21 mouse cellular contexts compared by ENCODE assay signal in genomic region chr5:137185362-137185761, GRCm38 (mm10). TPM values are rescaled to one million over a fixed set of nuclear protein-coding genes. Genes with fewer than 3 reads are reported as not detected.
"Had no signal": no experiment of that assay in that cellular context is flagged by ENCODE, and none has a peak within 500 bp of the region (broad histone marks: within the 10 kb centered on the region; RNA-seq: fewer than 3 reads in every experiment).

No protein-coding gene starts in this region.

- H3K4me1 ChIP-seq: limb, embryonic 13.5 days had no signal

- DNase-seq: kidney, adult 8-10 months; kidney, postnatal 36 days; left cerebral cortex, postnatal 4 days; lung, adult 18-20 months; midbrain, embryonic 14.5 days; thymus, adult 18-20 months; thymus, postnatal 14 days had no signal

- H3K36me3 ChIP-seq: limb, embryonic 13.5 days; midbrain, embryonic 10.5 days; neural tube, embryonic 12.5 days had no signal

- H3K27ac ChIP-seq: kidney, postnatal 0 days; limb, embryonic 13.5 days; liver, embryonic 14.5 days; midbrain, embryonic 10.5 days; neural tube, embryonic 12.5 days; stomach, postnatal 0 days had no signal

- H3K4me2 ChIP-seq: limb, embryonic 13.5 days; neural tube, embryonic 12.5 days had no signal

- H3K4me3 ChIP-seq: limb, embryonic 13.5 days; midbrain, embryonic 10.5 days; neural tube, embryonic 12.5 days had no signal

- H3K9me3 ChIP-seq: limb, embryonic 13.5 days; midbrain, embryonic 10.5 days; neural tube, embryonic 12.5 days had no signal

- H3K27me3 ChIP-seq: neural tube, embryonic 12.5 days had no signal

- H3K9ac ChIP-seq: limb, embryonic 13.5 days; liver, embryonic 14.5 days; neural tube, embryonic 12.5 days had no signal

RNA-seq across cellular contexts. Expression of gene Muc3a, which starts 26.8 kb away (rescaled TPM):
- total RNA-seq: liver, adult 2 months; monocyte, adult 5-6 weeks had no signal
- polyA plus RNA-seq: limb, embryonic 13.5 days; midbrain, embryonic 10.5 days; neural tube, embryonic 12.5 days had no signal

RNA-seq across cellular contexts. Expression of gene Muc3, which starts 36.2 kb away (rescaled TPM):
- total RNA-seq: layer of hippocampus, adult 18-20 months; layer of hippocampus, postnatal 14 days; left cerebral cortex, adult 18-20 months; left cerebral cortex, postnatal 10 days; left cerebral cortex, postnatal 4 days; megakaryocyte, adult 5-6 weeks; monocyte, adult 5-6 weeks; neutrophil, adult 5-6 weeks had no signal
- polyA plus RNA-seq: limb, embryonic 13.5 days; liver, embryonic 14.5 days; midbrain, embryonic 10.5 days; midbrain, embryonic 14.5 days; neural tube, embryonic 12.5 days had no signal
